In genomic region chr6:140664611-140665010, GRCm38 (mm10) we compare ENCODE assay signal across 23 mouse cellular contexts. TPM values are rescaled to one million over a fixed set of nuclear protein-coding genes. Genes with fewer than 3 reads are reported as not detected.
DNase-seq lines count a peak whose midpoint lies in the region; ATAC-seq and TF ChIP-seq lines count a peak whose summit lies in the region.
"Had no signal": no experiment of that assay in that cellular context is flagged by ENCODE, and none has a peak within 500 bp of the region (broad histone marks: within the 10 kb centered on the region; RNA-seq: fewer than 3 reads in every experiment).

No protein-coding gene starts in this region.

- no peaks in the 10 kb centered on the region for H3K36me3 ChIP-seq in liver, adult 2 months (ENCODE audit: control insufficient read depth, insufficient read depth, low read length)
- H3K36me3 ChIP-seq in kidney, embryonic 14.5 days (ENCODE audit: control insufficient read depth, insufficient read depth, low read length) = no peaks in the 10 kb centered on the region
- H3K36me3 ChIP-seq: forebrain, embryonic 10.5 days; heart, embryonic 12.5 days; heart, embryonic 15.5 days had no signal

- TF ChIP-seq POLR2A in liver, adult 2 months (IDR thresholded peaks at IDR 0.05; ENCODE audit: extremely low read depth, insufficient read depth, low read length) = no peak
- TF ChIP-seq POLR2A in bone marrow macrophage, adult 2 months (IDR thresholded peaks at IDR 0.05; ENCODE audit: borderline replicate concordance, low read depth, low read length) = no peak

- H3K4me2 ChIP-seq in kidney, embryonic 14.5 days (replicated peaks; ENCODE audit: low read depth, low read length) = no peak overlapping the region
- H3K4me2 ChIP-seq: forebrain, embryonic 13.5 days; heart, embryonic 12.5 days; heart, embryonic 15.5 days; hindbrain, embryonic 14.5 days had no signal

- peaks cover 1% of the 10 kb centered on the region; the same call in 1 of the 2 replicates for H3K9me3 ChIP-seq in kidney, embryonic 14.5 days (ENCODE audit: control insufficient read depth, low read length)
- H3K9me3 ChIP-seq: forebrain, embryonic 13.5 days; heart, embryonic 15.5 days had no signal

- no peaks in the 10 kb centered on the region for H3K79me2 ChIP-seq in liver, adult 2 months (ENCODE audit: control insufficient read depth, insufficient read depth, low read length)

- 0 out of 2 replicates have a peak, but pooled peaks have one; percentile 7 for ATAC-seq in megakaryocyte progenitor cell, adult 5-6 weeks (replicated peaks; ENCODE audit: poor library complexity)
- ATAC-seq in kidney, embryonic 14.5 days (ENCODE audit: low FRiP score, low TSS enrichment) = no peak
- ATAC-seq: forebrain, embryonic 13.5 days; forebrain, embryonic 16.5 days; hindbrain, postnatal 0 days; inflammation-experienced regulatory T-cells, adult 6 months had no signal

- no peak for TF ChIP-seq CTCF in liver, adult 2 months (IDR thresholded peaks at IDR 0.05; ENCODE audit: low read depth, low read length)
- no peak for TF ChIP-seq CTCF in bone marrow macrophage, adult 2 months (IDR thresholded peaks at IDR 0.05; ENCODE audit: low read depth, low read length)

- H3K27ac ChIP-seq in liver, adult 2 months (replicated peaks; ENCODE audit: insufficient read depth, low read depth, low read length) = no peak overlapping the region
- peak overlapping the region; percentile 25; the same call in 1 of the 2 replicates for H3K27ac ChIP-seq in bone marrow macrophage, adult 2 months (ENCODE audit: insufficient read depth, low read depth, low read length)
- H3K27ac ChIP-seq in kidney, embryonic 14.5 days (ENCODE audit: low read depth, low read length) = no peak overlapping the region
- H3K27ac ChIP-seq: forebrain, embryonic 10.5 days; forebrain, embryonic 13.5 days; heart, embryonic 15.5 days; hindbrain, embryonic 14.5 days; hindbrain, postnatal 0 days had no signal

- peaks cover 5% of the 10 kb centered on the region for H3K4me1 ChIP-seq in liver, adult 2 months (ENCODE audit: control insufficient read depth, insufficient read depth, low read length)
- H3K4me1 ChIP-seq in bone marrow macrophage, adult 2 months (ENCODE audit: control insufficient read depth, insufficient read depth, low read length) = peaks cover 51% of the 10 kb centered on the region
- H3K4me1 ChIP-seq in kidney, embryonic 14.5 days (ENCODE audit: control insufficient read depth, insufficient read depth, low read length) = peaks cover 8% of the 10 kb centered on the region; the same call in 1 of the 2 replicates
- H3K4me1 ChIP-seq: forebrain, embryonic 10.5 days had no signal

- H3K27me3 ChIP-seq in liver, adult 2 months (ENCODE audit: control insufficient read depth, insufficient read depth, low read length) = no peaks in the 10 kb centered on the region
- no peaks in the 10 kb centered on the region for H3K27me3 ChIP-seq in kidney, embryonic 14.5 days (ENCODE audit: control insufficient read depth, insufficient read depth, low read length)
- H3K27me3 ChIP-seq: forebrain, embryonic 13.5 days; heart, embryonic 12.5 days; heart, embryonic 15.5 days had no signal

- 78% methylated on average over 5 of the region's 5 CpGs for WGBS in liver, adult 2 months
- WGBS in kidney, embryonic 14.5 days = 77% methylated on average over 5 of the region's 5 CpGs

- no peak overlapping the region for H3K4me3 ChIP-seq in liver, adult 2 months (ENCODE audit: insufficient read depth, low read depth, low read length)
- no peak overlapping the region for H3K4me3 ChIP-seq in bone marrow macrophage, adult 2 months (ENCODE audit: insufficient read depth, low read length)
- no peak overlapping the region for H3K4me3 ChIP-seq in kidney, embryonic 14.5 days (ENCODE audit: low read length)
- H3K4me3 ChIP-seq: forebrain, embryonic 10.5 days; forebrain, embryonic 13.5 days; heart, embryonic 12.5 days; heart, embryonic 15.5 days had no signal

- DNase-seq in liver, adult 2 months (ENCODE audit: extremely low read depth, low read depth, low spot score) = peak; percentile 29
- no peak for DNase-seq in liver
- no peak for DNase-seq in frontal cortex, postnatal 10 days (ENCODE audit: low spot score in 2 of 2)
- DNase-seq: adrenal gland, adult 2 months; adrenal gland, postnatal 14 days; cerebellum, adult 18-20 months; cerebellum, adult 9-10 months; cerebellum, postnatal 14 days; gastrocnemius, postnatal 25 days; heart, postnatal 10 days; heart, postnatal 36 days; kidney, adult 11 months had no signal

- H3K9ac ChIP-seq in liver, adult 2 months (ENCODE audit: low read depth, low read length) = no peak overlapping the region
- no peak overlapping the region for H3K9ac ChIP-seq in kidney, embryonic 14.5 days (ENCODE audit: low read depth, low read length)
- H3K9ac ChIP-seq: forebrain, embryonic 13.5 days; heart, embryonic 12.5 days; heart, embryonic 15.5 days; hindbrain, embryonic 14.5 days had no signal

RNA-seq across cellular contexts. Expression of gene Aebp2, which starts 42.1 kb away (rescaled TPM):
- 13.5 and 13.9 TPM in 2 replicates for total RNA-seq in liver, adult 2 months (2014; rRNA removed)
- polyA plus RNA-seq in liver, adult 2 months (2012; rRNA removed) = 9.9 and 10.0 TPM in 2 replicates
- 41.3 and 46.1 TPM in 2 replicates for polyA plus RNA-seq in bone marrow macrophage, adult 2 months (2012; ENCODE audit: insufficient read depth, insufficient read length, missing spikeins)
- total RNA-seq in megakaryocyte progenitor cell, adult 5-6 weeks (2015) = 37.5 and 41.9 TPM in 2 replicates
- total RNA-seq in megakaryocyte progenitor cell, adult 5-6 weeks (2017) = 54.6 and 57.5 TPM in 2 replicates
- 18.0 and 22.4 TPM in 2 replicates for polyA plus RNA-seq in kidney, embryonic 14.5 days (2014; fragmentation: Nextera tagmentation; extraction: Ambion mirVana)
